Mouse (Mus musculus) kidney, adult 2 months (tissue): ENCODE measurements around the gene Pign.

ENCODE experiments used
- CTCF ChIP-seq: fragments of 200-500 bp; conservative IDR thresholded peaks from 2 replicates; pipeline ENCODE4 v1.5.1; 2011; ENCODE audit warnings: low read depth, mild to moderate bottlenecking, control low read depth, low read length, moderate library complexity, mixed read lengths; ENCODE audit not compliant: insufficient read depth, insufficient read length
- POLR2A ChIP-seq: fragments of 200-500 bp; IDR thresholded peaks from one replicate; pipeline ENCODE4 v1.6.1; 2011; ENCODE audit warnings: low read depth, low read length, control low read depth

GRCm38 (mm10) chr1:105580909-105581308 lies 82.6 kb downstream of the Pign start:
- TF ChIP-seq CTCF (no peak), POLR2A (no peak)
